Mouse (Mus musculus): ENCODE data around the gene Nr1i3. TPM values are rescaled to one million over a fixed set of nuclear protein-coding genes. Genes with fewer than 3 reads are reported as not detected.

The Nr1i3 gene
- total RNA-seq, 1 experiment from 2014 or later: 1.5 TPM

DNA sequence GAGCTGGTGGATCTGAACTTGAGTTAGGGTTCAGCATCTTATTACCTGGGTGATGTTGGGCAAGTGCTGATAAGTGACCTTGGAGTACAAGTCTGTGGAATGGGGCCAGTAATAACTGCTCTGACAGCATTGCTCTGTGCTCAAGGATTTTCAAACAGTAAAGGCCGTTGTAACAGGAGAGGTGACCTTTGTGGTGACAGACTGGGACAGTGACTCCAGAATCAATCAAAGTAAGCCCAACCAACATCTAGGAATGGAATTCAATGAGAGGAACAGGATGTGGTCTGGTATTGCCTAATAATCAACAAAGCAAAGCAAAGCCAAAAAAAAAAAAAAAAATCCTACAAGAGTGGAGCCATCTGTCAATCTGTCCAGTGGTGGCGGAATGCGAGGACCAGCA, 46.5 kb downstream of the Nr1i3 start:
- no peak for ATAC-seq (replicated peaks in 1 of 2; ENCODE audit: insufficient read depth in 1 of 2, low FRiP score in 2 of 2, low TSS enrichment in 1 of 2, low read depth in 1 of 2, poor library complexity in 2 of 2, severe bottlenecking in 2 of 2)

DNA sequence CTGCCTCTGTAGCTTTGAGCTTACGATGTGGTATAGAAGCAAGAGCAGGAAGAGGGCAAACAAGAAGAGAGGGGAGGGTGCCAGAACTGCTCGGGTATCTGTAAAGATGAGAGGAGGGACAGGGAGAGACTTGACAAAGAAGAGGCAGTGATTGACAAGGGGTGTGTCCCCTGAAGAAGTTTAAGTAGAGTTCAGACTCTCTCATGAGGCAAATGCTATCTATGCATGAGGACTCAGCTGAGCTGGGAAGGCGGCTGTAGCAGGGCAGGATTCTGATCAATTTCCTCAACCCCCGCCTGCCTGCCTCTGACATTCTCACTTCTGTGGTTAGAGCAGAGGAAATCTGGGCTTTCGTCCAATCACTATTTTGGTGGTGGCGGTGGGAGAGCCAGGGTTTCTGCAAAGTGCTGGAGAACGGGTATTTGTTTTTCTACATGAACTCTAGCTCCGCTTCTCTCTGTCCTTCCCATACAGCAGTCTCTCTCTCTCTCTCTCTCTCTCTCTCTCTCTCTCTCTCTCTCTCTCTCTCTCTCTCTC, 48.9 kb downstream of the Nr1i3 start:
- ATAC-seq (replicated peaks in 1 of 2; ENCODE audit: insufficient read depth in 1 of 2, low FRiP score in 2 of 2, low TSS enrichment in 1 of 2, low read depth in 1 of 2, poor library complexity in 2 of 2, severe bottlenecking in 2 of 2): peak; percentile 86 to 87

DNA sequence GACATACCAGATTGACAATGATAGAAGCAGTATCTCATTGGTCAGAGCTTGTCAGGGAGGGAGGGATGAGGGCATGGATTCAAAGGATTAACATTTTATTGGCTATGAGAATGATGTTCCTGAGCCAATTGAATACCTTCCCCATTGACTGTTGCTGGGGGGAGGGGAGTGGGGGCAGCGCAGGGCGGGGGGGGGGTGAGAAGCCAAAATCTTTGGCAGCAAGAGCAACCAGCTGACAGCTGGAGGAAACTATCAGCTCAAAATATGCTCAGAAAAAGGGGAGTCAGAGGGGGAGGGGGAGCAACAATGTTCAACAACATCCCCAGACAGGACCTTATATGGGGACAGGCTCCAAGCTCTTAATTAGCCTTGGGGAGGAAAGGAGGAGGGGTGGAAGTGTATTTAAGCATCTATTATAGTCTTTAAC, 49.4 kb downstream of the Nr1i3 start:
- ATAC-seq (replicated peaks in 1 of 2; ENCODE audit: insufficient read depth in 1 of 2, low FRiP score in 2 of 2, low TSS enrichment in 1 of 2, low read depth in 1 of 2, poor library complexity in 2 of 2, severe bottlenecking in 2 of 2): no peak; a peak in 1 of 4 replicates

DNA sequence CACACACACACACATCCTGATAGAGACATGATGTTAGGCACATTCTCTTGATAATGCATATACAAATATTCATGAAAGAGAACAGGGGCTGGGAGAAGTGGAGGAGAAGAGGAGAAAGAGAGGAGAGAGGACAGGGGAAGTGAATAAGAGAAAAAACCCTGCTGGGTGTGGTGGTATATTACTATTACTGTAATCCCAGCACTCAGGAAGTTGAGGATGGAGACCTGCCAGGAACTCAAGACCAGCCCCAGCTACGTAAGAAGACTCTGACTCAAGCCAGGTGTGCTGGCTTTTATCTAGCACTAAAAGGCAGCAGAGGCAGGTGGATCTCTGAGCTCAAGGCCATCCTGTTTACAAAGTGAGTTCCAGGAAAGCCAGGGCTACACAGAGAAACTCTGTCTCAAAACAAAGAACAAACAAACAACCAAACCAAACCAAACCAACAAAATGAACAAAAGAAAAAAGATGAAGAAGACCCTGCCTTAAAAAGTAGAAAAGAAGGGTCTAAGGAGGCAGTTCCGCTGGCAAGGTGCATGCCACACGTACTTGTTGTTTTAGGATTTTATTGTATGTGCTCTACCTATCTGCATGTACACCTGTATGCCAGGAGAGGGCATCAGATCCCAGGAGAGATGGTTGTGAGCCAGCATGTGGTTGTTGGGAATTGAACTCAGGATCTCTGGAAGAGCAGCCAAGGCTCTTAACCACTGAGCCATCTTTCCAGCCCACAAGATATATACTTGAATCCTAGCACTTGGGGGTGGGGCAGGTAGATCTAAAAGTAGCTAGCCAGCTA, 50.1 kb downstream of the Nr1i3 start:
- no peak for ATAC-seq (replicated peaks in 1 of 2; ENCODE audit: insufficient read depth in 1 of 2, low FRiP score in 2 of 2, low TSS enrichment in 1 of 2, low read depth in 1 of 2, poor library complexity in 2 of 2, severe bottlenecking in 2 of 2)

DNA sequence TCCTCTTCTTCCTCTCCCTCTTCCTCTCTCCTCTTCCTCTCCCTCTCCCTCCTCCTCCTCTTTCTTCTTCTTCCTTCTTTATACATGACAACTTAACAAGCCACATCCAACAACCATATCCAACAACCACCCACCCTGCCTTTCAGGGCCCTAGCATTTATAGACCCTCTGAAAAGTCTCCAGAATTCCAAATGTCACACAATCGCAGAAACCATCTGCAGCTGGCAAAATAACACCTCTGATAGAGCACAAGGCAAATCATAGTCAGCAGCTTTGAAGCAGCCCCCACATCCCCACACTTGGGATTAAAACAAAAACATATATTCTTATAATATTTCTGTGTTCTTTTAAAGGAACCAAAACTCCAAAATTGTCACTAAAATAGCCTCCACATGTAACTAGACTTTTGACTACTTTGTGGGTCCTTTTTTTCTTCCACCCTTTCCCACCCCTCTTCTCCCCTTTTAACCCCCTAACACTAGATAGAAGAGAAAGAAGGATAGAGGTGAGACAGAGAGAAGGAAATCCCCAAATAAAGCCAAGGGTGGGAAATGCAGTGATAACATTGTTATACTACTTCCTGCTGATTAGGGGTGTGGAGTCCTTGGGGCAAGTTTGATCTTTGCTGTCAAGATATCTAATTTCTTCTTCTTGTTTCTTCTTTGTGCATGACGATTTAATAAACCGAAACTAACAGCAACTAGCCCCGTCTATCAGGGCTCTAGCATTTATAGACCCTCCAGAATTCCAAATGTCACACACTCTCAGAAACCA, 52.4 kb downstream of the Nr1i3 start:
- no peak for ATAC-seq (replicated peaks in 1 of 2; ENCODE audit: insufficient read depth in 1 of 2, low FRiP score in 2 of 2, low TSS enrichment in 1 of 2, low read depth in 1 of 2, poor library complexity in 2 of 2, severe bottlenecking in 2 of 2)

DNA sequence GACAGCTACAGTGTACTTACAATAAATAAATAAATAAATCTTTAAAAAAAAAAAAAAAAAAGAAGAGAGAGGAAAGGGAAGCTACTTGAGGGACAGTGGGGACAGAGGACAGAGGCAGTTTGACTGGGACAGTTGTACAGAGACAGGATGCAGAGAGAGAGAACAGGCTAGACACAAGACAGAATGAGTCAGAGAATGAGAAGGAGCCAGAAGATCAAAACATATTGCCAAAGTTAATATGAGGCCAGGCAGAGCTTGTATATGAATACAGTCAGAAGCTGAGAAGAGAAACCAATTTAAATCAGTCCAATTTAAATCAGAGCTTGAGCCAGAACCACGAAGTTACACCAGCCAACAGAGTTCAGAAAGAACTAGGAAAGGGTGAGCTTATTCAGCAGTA, 54.6 kb downstream of the Nr1i3 start:
- ATAC-seq (replicated peaks in 1 of 2; ENCODE audit: insufficient read depth in 1 of 2, low FRiP score in 2 of 2, low TSS enrichment in 1 of 2, low read depth in 1 of 2, poor library complexity in 2 of 2, severe bottlenecking in 2 of 2): no peak

DNA sequence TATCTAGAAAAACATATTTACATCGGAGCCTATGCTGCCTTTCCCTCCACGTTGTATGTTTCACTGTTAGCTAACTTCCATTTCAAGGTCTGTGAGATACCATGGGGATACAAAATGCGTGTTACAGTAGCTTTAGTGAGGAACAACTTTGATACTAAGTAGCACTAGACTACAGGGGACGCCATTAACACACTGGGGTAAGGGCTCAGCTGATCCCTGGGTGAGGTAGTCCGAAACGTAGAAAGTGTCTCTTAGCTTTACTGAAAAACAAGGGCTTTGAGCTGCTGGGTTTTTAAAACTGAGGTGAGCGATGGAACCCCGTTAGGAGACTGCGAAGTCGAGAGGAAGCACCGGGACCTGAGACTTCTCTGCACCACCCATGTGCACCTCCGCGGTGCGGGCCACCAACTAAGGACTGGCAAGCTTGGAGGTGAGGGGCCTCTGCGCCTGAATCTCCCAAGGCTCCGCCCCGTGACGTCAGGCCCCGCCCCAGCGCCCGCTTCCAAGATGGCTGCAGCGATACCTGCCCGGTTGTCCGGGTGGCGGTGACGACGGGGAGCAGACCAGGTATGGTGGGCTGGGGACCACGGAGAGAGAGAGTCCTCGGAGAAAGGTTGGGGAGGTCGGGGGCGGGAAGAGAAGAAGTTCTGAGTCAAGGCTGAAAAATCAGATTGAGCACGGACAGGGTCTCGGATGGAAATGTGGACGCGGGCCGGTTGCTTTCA, 56.2 kb downstream of the Nr1i3 start, which contains the start of gene B4galt3:
B4galt3 (plus strand) TSS at position 481 of the 725 bp plus-strand sequence.
- ATAC-seq (replicated peaks in 1 of 2; ENCODE audit: insufficient read depth in 1 of 2, low FRiP score in 2 of 2, low TSS enrichment in 1 of 2, low read depth in 1 of 2, poor library complexity in 2 of 2, severe bottlenecking in 2 of 2): peak; percentile 95 to 97

Other genes with a start within 250 kb of the Nr1i3 start
- 18.5 and 26.0 TPM in 2 replicates for gene Fcgr2b, start 237.4 kb upstream of the Nr1i3 start, total RNA-seq (2017)
- gene Fcgr4, start 195.1 kb upstream of the Nr1i3 start, total RNA-seq (2017): 1.1 and 6.9 TPM in 2 replicates
- 30.2 and 49.4 TPM in 2 replicates for gene Fcgr3, start 149.0 kb upstream of the Nr1i3 start, total RNA-seq (2017)
- 2.4 and 3.3 TPM in 2 replicates for gene Cfap126, start 100.1 kb upstream of the Nr1i3 start, total RNA-seq (2017)
- 52.4 and 87.6 TPM in 2 replicates for gene Sdhc, start 63.4 kb upstream of the Nr1i3 start, total RNA-seq (2017)
- gene Mpz, start 63.3 kb upstream of the Nr1i3 start, total RNA-seq (2017): not detected in 2 replicates
- 42.7 and 46.5 TPM in 2 replicates for gene Pcp4l1, start 17.7 kb upstream of the Nr1i3 start, total RNA-seq (2017)
- gene Tomm40l, start 8.5 kb downstream of the Nr1i3 start, total RNA-seq (2017): 17.5 and 25.0 TPM in 2 replicates
- gene Apoa2, start 11.1 kb downstream of the Nr1i3 start, total RNA-seq (2017): not detected in 2 replicates
- gene Fcer1g, start 20.4 kb downstream of the Nr1i3 start, total RNA-seq (2017): 44.5 and 76.7 TPM in 2 replicates
- gene Adamts4, start 36.5 kb downstream of the Nr1i3 start, total RNA-seq (2017): 0.25 TPM in 1 of 2 replicates, not detected in the other
- gene Ndufs2, start 37.4 kb downstream of the Nr1i3 start, total RNA-seq (2017): 260 and 369 TPM in 2 replicates
- gene B4galt3, start 56.4 kb downstream of the Nr1i3 start, total RNA-seq (2017): 13.7 and 43.0 TPM in 2 replicates
- gene Ppox, start 67.2 kb downstream of the Nr1i3 start, total RNA-seq (2017): 9.5 and 35.5 TPM in 2 replicates
- gene Usp21, start 74.0 kb downstream of the Nr1i3 start, total RNA-seq (2017): 26.5 and 31.8 TPM in 2 replicates
- gene Ufc1, start 81.1 kb downstream of the Nr1i3 start, total RNA-seq (2017): 56.5 and 92.4 TPM in 2 replicates
- gene Dedd, start 115.2 kb downstream of the Nr1i3 start, total RNA-seq (2017): 11.0 and 15.8 TPM in 2 replicates
- 45.7 and 55.1 TPM in 2 replicates for gene Nit1, start 131.7 kb downstream of the Nr1i3 start, total RNA-seq (2017)
- gene Pfdn2, start 131.7 kb downstream of the Nr1i3 start, total RNA-seq (2017): 35.8 and 50.2 TPM in 2 replicates
- 3.5 and 5.7 TPM in 2 replicates for gene Klhdc9, start 146.8 kb downstream of the Nr1i3 start, total RNA-seq (2017)
- gene Nectin4, start 156.1 kb downstream of the Nr1i3 start, total RNA-seq (2017): 5.2 and 6.2 TPM in 2 replicates
- 112 and 133 TPM in 2 replicates for gene Arhgap30, start 175.0 kb downstream of the Nr1i3 start, total RNA-seq (2017)
- gene Usf1, start 197.3 kb downstream of the Nr1i3 start, total RNA-seq (2017): 47.0 and 59.5 TPM in 2 replicates
- gene Tstd1, start 204.9 kb downstream of the Nr1i3 start, total RNA-seq (2017): 4.7 and 8.8 TPM in 2 replicates
- 12.1 and 13.4 TPM in 2 replicates for gene F11r, start 223.6 kb downstream of the Nr1i3 start, total RNA-seq (2017)

Data from hematopoietic stem cell, adult 5-6 weeks (primary cell).